Mouse (Mus musculus) kidney, adult 2 months (tissue): Measurements from ENCODE around the gene Ivns1abp.

Experiments used
- CTCF ChIP-seq: fragments of 200-500 bp; conservative IDR thresholded peaks from 2 replicates; pipeline ENCODE4 v1.5.1; 2011; ENCODE audit warnings: low read depth, mild to moderate bottlenecking, control low read depth, low read length, moderate library complexity, mixed read lengths; ENCODE audit not compliant: insufficient read depth, insufficient read length
- POLR2A ChIP-seq: fragments of 200-500 bp; IDR thresholded peaks from one replicate; pipeline ENCODE4 v1.6.1; 2011; ENCODE audit warnings: low read depth, low read length, control low read depth

DNA sequence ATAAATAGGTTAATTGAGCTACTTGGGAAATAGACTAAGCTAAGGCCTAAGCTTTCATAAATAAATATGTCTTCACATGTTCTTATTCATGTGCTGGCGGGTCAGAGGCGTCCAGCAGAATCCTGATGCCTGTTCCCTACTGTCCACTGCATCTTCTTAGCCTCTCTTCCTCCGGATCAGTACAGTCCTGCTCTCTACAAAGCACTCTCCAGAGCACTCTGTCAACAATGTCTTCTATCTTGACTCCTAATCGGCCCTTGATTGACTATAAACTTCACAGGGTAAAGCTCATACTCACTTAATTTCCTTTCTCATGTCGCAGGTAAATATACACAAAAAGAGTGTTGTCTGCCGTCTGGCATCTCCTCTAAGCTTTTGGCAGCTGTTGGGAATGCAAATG, 47.3 kb upstream of the Ivns1abp start:
- TF ChIP-seq POLR2A (no peak), CTCF (no peak)
